Mouse (Mus musculus) adrenal gland, postnatal 14 days (tissue): Measurements from ENCODE around the gene Ikbke. TPM values are rescaled to one million over a fixed set of nuclear protein-coding genes. Genes with fewer than 3 reads are reported as not detected.

Experiments
- DNase-seq: peaks from one replicate; pipeline ENCODE4 v3.0.0; 2021; ENCODE audit warnings: mixed read lengths
- long read RNA-seq, 2 experiments: library from polyadenylated mRNA; stranded (forward); transcript quantifications; one replicate each; pipeline ENCODE4 v2.0.0; 2021
- total RNA-seq: library from RNA; stranded (reverse); gene quantifications from 2 replicates; pipeline ENCODE4 v1.2.3, GENCODE M21; 2021

Ikbke gene
- 10.4 and 19.3 TPM in 2 replicates for total RNA-seq
- long read RNA-seq, experiment 1, transcript Ikbke-201 (22 exons, 3,251 nt) = major isoform, 5 of 7 reads
- long read RNA-seq, experiment 1, partial matches to known transcripts = 0 of 7 reads
- long read RNA-seq, experiment 1, other reads (novel, unspliced or antisense) = 2 of 7 reads
- long read RNA-seq, experiment 2, partial matches to known transcripts = 1 of 8 reads
- long read RNA-seq, experiment 2, other reads (novel, unspliced or antisense) = 6 of 8 reads

DNA sequence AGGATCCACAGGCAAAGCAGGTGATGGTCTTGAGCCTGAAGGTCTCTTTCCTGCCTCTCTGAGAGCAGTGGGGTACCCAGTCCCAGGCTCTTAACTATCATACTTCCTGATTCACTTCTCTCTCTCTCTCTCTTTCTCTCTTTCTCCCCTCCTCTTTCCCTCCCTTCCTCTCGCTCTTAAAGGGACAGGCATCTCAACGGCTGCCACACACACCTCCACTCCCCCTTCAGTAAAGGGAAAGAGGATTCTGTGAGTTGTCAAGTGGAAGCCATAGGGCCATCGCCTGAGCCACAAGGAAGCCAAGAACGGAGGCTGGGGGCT lies at the start of gene Ikbke:
Gene Ikbke (minus strand): TSS at position 151 of the 321 bp plus-strand sequence.
- DNase-seq = no peak

DNA sequence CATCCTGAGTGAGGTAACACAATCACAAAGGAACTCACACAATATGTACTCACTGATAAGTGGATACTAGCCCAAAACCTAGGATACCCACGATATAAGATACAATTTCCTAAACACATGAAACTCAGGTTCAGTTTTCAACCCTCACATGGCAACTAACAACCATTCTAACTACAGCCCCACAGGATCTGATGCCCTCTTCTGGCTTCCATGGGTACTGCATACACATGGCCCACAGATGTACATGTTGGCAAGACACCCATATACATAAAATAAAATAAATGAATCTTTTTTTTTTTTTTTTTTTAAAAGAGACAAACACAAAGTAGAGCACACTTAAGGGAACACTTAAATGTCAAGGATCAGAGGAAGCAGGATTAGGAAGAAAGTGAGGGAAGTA lies 49.7 kb upstream of the Ikbke start:
- DNase-seq = peak; percentile 13

DNA sequence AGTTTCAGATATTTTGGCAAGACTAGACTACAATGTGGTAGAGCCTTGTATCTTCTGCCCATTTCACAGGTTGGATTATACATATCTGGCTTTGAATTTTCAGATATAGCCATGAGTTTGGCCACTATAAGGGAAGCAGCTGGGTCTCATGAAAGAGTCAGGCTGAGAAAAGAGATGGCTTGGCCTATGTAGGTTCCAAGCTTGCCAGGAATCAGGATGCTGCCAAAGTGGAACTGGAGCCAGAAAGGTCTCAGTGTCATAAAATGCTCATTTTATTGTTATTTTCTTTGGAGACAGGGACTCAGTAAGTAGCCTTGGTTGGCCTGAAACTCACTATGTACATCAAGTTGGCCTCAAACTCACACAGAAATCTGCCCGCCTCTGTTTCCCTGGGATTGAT lies 47.8 kb upstream of the Ikbke start:
- DNase-seq = no peak

DNA sequence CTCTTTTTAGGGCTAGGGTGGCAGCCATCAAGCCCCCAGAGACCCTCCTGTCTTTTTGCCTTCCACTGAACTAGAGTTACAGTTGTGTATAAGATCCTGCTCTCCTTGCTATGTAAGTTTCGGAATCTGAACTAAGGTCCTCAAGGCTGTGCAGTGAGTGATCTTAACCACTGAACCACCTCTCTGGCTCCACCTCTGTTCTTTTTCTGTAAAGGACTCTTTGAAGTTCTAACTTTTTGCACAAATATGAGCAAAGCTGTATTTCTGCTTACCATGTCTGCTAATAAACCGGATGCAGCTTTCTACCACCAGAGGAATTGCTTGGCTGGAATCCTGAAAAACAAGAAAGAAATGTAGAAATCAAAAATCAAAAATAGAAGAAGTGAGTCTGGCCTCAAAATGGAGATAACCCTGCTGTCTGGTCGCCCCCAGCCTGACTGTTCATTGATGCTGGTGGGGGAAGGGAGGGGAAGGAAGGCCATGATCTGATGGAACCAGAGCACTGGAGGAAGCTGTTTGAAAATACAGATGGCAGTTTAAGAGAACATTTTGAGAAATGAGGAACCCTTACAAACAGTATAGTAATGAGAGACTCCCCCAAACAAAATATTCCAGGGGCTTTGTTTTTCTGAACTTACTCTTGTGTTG lies 45.5 kb upstream of the Ikbke start:
- no peak for DNase-seq

DNA sequence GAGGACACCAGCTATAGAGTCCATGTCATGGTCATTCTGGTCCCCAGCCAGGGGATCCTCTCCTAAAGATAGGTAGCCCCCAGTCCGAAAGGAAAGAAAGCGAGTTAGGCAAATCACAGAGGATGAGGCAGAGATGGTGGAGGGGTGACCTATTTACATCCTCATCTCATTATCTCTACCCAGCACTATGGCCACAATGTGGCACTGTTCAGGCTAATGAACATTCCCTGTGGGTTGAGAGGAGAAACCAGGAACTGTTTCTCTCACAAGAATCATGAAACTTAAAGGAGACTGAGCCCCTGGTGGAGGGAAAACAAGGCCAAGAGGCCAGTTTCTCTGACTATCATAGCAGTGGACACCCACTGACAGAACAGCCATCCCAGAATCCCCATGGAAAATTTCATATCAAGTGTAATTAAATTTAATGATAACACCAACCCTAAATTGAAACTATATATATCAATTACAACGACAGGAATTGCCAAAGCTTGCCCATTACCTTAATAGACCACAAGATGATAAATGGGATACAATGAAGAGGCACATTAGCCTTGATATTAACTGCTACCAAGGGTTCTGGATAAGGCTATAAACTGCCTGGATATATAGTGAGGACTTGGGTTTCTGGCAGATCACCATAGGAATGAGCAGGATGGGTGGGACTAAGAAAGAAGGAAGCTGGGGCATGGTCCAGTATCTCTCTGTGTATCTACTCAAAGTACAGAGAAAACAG lies 40.4 kb upstream of the Ikbke start:
- no peak for DNase-seq

DNA sequence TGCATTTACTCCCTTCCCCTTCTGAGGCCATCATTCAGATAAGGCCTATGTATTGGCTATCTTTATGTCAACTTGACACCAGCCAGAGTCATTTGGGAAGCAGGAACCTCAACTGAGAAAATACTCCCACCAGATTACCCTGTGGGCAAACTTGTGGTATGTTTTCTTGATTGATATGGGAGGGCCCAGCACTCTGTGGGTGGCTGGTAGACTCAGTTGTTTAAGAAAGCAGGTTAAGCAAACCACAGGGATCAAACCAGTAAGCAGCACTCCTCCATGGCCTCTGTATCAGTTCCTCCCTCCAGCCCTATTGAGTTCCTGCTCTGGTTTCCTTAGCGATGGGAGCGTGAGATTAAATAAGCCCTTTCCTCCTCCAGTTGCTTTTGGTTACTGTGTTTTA lies 39.0 kb upstream of the Ikbke start:
- no peak for DNase-seq

DNA sequence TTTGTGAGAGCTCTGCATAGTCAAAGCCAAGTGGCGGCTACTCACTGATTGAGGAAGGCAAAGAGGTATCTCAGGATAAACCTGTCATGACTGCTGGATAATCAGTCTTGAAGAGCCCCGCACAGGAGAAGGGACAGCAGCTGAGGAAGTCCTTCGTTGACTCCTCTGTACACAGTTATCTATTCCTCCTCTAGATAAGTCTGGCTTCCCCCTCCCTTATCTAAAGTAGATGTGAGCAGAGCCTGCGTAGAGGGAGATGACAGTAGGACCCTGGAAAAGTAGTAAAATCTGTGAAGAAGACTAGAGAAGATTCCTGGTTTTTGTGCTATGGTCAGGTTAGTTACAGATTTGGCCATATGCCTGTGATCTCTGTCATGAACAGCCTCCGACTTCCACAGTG lies 38.2 kb upstream of the Ikbke start:
- DNase-seq = no peak

DNA sequence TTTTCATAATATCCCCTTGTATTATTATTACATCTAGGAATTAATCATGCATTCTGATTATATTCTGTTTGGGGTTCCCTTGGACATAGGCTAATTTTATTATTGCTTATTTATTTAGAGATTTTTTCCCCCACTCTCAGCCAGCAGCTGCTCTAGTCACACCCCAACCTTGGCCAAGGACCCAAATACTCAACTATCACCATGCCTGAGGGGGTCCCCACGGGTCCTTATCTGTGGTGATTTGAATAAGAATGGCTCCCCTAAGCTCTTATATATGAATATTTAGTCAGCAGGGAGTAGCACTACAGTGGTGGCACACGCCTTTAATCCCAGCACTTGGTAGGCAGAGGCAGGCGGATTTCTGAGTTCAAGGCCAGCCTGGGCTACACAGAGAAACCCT lies 31.9 kb upstream of the Ikbke start:
- no peak for DNase-seq

DNA sequence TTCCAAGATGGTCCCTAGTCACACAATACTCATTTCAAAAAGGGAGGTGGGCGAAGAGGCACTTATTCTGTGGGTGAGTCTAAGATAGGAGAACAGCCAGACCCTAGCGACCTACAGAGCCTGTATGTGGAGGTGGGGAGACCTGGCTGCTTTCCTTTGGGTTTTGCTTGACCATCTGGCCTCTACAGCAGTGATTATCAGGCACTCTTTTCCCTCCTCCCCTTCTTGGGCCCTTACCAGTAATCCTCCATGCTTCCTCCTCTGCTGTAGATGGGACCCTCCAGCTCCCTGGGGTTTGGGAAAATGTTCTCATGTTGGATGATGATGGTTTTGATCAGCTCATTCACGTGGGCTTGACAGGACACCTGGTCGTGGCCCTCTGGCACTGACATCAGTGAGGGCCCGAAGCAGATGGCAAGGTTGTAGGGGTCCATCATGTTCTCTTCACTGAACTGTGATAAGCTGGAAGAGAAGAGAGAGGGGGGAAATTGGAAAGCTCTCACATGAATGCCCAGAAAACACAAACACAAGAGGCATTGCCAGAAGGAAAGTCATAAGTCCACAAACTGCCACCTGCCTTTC lies 30.9 kb upstream of the Ikbke start:
- no peak for DNase-seq

DNA sequence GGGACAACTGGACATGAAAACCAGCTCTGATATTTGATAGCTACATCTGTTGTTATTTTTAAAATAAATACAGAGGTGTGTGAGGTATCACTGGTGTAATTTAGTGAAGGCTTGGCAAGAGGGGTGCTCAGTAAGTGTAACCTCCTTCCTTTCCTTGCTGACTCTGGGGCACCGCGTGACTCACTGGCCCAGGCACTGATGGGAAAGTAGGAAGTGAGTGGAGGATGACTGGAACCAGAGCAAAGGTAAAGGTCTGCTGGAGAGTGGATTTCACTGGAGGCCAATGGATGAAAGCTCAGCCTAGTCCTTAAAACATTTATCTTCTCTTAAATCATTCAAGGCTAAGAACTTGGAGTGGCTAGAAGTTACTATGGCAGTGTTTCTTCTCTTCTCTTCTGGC lies 21.3 kb upstream of the Ikbke start:
- DNase-seq = no peak

DNA sequence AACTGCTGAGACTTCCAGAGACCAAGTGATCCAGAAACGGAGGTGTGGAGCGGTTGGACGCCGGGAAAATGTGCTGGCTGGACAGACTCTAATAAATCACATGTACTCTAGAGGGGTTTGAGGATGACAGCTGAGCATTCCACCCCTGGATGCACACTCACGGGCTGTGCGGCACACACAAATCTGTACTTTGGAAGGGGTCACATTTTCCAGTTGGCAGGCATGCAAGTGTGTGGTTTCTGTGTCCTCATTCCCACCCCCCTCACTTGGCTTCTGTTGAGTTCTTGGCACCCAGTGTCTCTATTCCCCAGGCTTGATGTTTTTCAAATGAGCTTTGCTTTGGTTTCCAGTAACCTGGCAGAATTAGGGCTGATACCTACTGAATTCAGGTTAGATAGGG lies 20.4 kb upstream of the Ikbke start:
- DNase-seq = no peak

DNA sequence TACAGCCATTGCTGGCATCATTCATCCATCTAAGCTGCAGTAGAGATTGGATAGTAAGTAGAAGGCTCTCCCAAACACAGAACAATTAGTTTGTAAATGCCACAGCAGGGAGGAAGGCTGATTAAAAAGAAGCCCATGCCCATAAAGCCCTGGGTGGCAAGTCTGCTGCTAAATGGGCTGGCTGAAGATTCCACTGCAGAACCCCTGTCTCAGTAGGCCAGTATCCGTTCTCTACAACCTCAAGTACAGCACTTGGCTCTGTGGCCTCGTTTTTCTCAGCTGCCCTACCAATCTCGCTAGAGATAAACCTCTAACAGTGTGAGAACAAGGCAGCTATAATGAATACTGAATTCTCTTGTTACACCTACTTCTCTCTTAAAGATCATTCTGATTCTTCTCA lies 19.8 kb upstream of the Ikbke start:
- no peak for DNase-seq

DNA sequence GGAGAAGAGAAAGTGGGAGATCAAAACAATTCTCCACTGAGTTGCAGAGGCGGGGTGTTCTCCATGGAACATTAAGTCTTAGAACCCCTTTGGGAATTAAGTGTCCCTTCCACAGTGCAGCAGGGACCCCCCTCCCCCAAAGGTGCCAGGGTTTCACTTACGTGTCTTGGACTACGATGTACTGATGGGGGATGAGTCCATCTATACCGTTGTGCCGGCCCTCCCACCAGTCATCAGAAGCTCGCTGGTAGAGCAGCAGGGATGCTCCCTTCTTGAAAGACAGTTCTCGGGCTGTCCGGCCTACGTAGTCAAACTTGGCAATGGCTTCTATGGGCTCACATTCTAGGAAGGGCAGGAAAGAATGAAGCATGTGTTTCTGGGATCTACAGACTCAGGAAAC lies 18.8 kb upstream of the Ikbke start:
- DNase-seq = no peak

DNA sequence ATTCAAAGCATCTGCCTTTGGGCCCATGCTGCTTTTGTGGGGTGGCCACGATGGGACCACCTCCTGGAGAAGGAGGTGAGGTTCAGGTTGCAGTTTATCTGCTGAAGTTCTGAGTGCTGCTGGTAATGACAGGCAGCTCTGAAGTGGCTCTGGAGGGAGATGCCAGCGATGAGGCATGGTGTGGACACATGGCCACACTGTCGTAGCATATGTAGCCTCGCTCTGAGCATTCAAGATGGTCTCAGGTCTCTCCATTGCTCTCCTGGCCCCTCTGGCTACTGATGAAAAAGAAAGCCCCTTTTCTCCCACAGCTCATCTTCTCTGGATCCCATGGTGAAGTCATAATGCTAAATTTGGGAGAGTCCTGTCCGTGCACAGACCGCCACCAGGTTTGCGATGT lies 17.3 kb upstream of the Ikbke start:
- DNase-seq = no peak

DNA sequence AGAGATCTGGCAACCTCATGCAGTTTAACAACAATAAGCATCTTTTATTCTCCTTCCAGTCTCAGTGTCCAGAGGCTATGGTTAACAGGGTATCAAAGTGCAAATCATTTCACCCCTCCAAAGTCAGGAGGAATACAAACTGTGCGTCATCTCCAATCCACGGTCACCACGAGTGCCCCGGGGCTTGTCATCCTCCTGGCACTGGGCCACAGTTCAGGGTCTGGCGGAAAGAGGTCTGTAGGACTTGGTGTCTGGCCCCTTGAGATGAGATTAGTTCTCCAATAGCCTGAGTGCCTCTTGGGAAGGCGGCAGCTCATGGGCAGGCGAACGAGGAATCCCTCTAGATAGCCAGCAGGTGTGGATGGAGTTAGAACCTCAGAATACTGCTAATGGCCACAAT lies 15.8 kb upstream of the Ikbke start:
- DNase-seq = peak; percentile 58

DNA sequence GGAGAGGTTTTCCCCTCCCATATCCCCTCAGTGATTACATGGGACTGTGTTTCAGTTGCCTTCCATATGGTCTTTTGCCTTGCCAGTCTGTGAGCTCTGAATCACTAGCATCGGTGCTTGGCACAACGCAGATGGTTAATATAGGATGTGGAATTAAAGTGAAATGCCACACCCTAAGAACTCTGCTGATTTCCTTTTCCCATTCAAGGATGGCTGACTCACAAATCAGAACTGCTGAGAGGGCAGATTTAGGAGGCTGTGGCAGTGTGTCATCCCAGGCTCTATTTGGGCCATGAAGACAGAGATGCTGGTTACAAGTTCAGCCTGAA lies 14.5 kb upstream of the Ikbke start:
- no peak for DNase-seq

DNA sequence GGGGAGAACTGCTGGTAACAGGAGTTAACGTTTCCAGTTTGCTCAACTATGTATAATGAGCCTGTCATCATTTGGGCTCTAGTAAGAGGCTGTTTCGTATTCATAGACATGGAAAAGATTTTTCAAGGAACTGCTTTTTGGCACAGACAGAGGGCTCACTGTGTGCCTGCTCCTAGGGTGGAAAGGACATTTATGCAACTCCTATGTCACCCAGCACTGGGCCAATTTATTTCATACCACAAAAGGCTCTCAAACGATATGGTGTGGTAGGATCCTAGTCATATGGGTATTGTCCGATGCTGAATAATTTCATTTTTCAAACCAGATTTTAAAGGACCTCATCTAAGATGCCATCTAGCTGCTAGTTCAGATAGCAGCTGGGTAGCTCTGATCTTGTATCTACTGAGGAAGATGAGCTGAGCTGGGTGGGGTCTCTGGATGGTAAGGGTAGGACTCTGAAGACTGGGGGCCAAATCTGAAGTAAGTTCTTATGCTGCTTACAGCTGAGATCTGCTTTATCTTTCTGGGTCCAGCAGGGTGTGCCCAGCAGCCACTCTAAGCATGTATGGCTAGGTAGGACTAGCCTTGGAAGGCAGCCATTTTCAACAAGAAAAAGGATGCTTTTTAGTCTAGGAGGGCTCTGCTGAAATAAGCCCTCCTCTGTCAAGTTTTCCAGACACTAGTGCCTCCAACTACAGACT lies 14.0 kb upstream of the Ikbke start:
- no peak for DNase-seq

DNA sequence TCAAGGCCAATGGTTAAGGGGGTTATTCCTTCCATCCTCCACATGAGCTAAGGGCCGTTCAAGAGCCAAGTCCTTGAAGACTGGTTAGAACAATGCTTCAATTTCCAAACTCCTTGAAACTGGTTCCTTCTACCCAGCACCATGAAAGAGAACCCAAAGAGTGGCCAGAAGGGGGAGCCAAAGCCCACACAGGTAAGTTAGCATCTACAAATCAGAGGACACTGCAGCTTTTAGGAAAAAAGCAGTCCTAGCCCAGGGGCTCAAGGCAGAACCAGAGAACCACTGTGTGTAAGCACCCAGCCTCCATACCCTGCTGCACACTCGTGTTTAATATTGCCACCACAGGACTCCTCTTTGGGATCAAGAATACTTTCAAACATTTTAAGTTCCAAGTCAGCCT lies 11.2 kb upstream of the Ikbke start:
- DNase-seq = peak; percentile 81

DNA sequence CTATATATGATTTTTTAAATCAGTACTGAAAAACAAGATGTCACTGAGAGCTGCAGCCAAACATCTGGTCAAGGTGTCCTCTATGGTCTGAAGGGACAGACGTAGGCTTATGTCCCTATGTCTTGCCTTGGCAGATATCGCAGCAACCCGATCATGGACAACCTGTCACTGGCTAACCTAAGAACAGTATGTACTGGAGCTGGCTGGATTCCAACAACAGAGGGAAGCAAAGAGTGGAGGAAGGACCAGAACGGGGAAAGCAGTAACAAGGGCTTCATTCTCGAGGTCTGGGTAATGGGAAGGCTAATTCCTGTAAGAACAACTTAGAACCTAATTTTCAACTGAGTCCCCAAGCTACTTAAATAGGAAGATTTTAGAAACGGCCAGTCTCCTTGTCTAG lies 9.5 kb upstream of the Ikbke start:
- DNase-seq = no peak

DNA sequence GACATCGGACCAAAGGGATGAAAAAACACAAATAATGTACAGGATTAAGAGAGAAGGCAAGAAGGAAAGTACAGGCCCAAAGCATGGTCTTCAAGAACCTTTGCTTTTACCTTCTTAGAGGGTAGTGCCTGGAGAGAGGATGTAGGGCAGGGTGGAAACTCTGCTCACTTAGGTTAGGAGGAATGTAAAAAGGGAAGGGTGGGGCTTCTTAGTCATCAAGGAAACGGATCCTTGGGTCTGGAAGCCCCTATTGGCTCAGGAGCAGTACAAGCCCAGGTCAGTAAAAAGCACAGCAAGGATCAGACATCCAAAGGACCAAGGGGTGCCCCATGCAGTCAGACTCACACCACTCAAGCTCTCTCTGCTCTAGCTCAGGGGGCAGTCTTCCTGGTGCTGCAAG lies 7.9 kb upstream of the Ikbke start:
- DNase-seq = no peak

DNA sequence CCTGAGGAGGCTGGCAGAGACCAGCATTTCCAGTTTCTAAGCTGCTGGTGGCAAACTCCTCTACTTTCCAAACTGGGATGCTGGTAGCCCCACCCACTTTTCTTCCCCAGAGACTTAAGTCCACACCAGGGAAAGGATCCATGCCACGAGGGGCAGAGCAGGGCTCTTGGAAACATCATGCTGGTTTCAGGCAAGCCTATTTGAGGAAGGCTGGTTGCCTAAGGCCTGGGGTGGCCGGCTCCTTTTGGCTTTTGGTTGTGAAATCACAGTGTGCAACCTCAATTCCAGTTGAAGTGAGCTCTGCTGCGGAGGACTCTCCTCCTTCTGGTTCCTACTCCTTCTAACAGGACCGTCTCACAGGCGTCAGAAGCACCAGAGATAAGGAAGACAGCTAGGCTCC lies 7.4 kb upstream of the Ikbke start:
- DNase-seq = no peak

DNA sequence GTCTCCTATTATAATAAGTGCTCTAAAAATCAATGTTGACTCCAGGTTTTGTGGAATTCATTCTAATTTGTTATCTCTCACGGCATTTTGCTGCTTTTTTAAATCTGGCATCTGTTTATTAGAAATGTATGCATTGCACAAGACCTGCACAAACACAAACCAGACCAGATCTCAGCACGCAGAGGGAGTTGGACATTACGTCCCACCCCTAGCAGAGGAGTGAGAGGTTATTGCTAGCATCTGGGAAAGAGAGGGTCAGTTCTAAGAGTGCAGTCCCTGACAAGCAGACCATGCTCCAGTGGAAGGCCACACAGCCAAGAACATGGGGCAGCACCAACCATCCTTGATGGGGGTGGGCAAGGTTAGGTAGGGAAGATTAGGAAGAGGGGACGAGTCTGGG lies 5.2 kb upstream of the Ikbke start:
- no peak for DNase-seq

DNA sequence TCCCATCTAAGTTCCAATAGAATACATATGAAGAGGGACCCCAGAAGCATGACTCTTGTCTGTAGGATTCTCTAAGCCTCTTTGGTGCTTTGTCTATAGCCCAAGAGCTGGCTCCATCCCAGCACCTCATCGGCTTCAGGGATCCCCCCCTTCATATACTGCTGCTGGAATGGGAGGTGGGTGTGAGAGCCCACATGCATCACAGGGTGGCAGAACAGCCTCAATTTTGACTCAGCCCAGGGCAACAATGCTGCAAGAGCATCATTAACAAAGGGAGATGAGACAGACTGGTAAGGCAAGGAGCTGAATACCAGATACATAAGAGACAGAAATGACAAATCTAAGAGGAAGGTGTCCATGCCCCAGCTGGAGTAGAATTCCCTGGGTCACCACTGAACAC lies 4.8 kb upstream of the Ikbke start:
- no peak for DNase-seq
